In the genomic region with DNA sequence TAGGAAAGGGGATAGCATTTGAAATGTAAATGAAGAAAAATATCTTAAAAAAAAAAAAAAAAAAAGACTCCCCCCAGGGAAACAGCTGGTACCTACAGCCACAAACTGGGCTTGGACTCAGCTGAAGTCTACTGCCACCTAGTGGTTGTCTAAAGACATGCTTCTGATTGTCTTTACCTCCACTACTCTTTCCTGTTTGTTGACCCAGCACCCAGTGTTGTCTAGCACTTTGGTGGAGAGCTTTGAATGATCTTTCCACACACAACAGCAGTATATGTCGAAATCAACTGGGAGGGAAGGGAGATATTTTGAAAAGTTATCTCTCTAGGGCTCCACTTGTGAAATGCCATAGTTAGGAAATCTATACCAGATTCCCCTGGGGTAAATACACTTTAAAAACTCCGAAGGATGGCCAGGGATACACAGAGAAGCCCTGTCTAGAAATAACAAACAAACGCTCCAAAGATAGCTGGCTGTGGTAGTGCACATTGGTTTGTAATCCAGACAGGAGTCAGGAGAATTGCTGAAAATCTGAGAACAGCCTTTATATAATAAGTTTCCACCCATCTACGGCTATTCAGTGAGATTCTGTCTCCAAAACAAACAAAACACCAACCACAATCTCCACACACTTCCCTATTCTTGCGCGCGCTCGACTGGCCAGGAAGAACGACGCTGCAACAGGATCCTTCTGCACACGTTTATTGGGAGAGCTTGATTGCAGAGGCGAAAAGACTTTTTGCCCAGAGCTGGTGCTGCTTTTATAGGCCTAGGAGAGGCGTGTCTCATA, we compare ENCODE assay signal across 14 mouse cellular contexts. TPM values are rescaled to one million over a fixed set of nuclear protein-coding genes. Genes with fewer than 3 reads are reported as not detected.
DNase-seq lines count a peak whose midpoint lies in the region; ATAC-seq and TF ChIP-seq lines count a peak whose summit lies in the region.
"Had no signal": no experiment of that assay in that cellular context is flagged by ENCODE, and none has a peak within 500 bp of the region (broad histone marks: within the 10 kb centered on the region; RNA-seq: fewer than 3 reads in every experiment).

No protein-coding gene starts in this region.

- peak; percentile 65 for TF ChIP-seq CTCF in heart, adult 2 months (IDR thresholded peaks at IDR 0.05)
- TF ChIP-seq CTCF in midbrain, postnatal 0 days (IDR thresholded peaks at IDR 0.05) = peak; percentile 62

- ATAC-seq in midbrain, postnatal 0 days (ENCODE audit: low FRiP score) = no peak
- no peak for ATAC-seq in midbrain, embryonic 13.5 days

- H3K36me3 ChIP-seq in heart, adult 2 months (ENCODE audit: control insufficient read depth, insufficient read depth, low read length) = no peaks in the 10 kb centered on the region
- H3K36me3 ChIP-seq in midbrain, postnatal 0 days (ENCODE audit: insufficient read depth, low read length) = no peaks in the 10 kb centered on the region
- H3K36me3 ChIP-seq in midbrain, embryonic 13.5 days = no peaks in the 10 kb centered on the region
- H3K36me3 ChIP-seq: embryonic facial prominence, embryonic 12.5 days; lung, embryonic 15.5 days; neural tube, embryonic 15.5 days; stomach, embryonic 15.5 days had no signal

- no peaks in the 10 kb centered on the region for H3K79me2 ChIP-seq in heart, adult 2 months (replicated peaks; ENCODE audit: control insufficient read depth, insufficient read depth, low read length)

- intact Hi-C loops in heart, adult 2 months (cut with DNase I) = no loop called here
- intact Hi-C loops in heart, postnatal 14 days (cut with DNase I) = no loop called here

- H3K27me3 ChIP-seq in heart, adult 2 months (ENCODE audit: control insufficient read depth, insufficient read depth, low read length) = no peaks in the 10 kb centered on the region
- no peaks in the 10 kb centered on the region for H3K27me3 ChIP-seq in midbrain, postnatal 0 days (ENCODE audit: insufficient read depth, low read length)
- no peaks in the 10 kb centered on the region for H3K27me3 ChIP-seq in midbrain, embryonic 13.5 days
- H3K27me3 ChIP-seq: embryonic facial prominence, embryonic 12.5 days; lung, embryonic 15.5 days; neural tube, embryonic 15.5 days; stomach, embryonic 15.5 days had no signal

- TF ChIP-seq POLR2A in heart, adult 2 months (IDR thresholded peaks at IDR 0.05; ENCODE audit: insufficient read depth, low read depth, low read length) = no peak

- no peaks in the 10 kb centered on the region for H3K9me3 ChIP-seq in midbrain, postnatal 0 days (ENCODE audit: low read length)
- H3K9me3 ChIP-seq in midbrain, embryonic 13.5 days = no peaks in the 10 kb centered on the region
- H3K9me3 ChIP-seq: embryonic facial prominence, embryonic 12.5 days; lung, embryonic 15.5 days; neural tube, embryonic 15.5 days; stomach, embryonic 15.5 days had no signal

- no peak for DNase-seq in heart, adult 2 months
- DNase-seq in heart, postnatal 14 days = no peak
- peak; percentile 39 for DNase-seq in midbrain, postnatal 0 days (ENCODE audit: low spot score)
- peak; percentile 13 for DNase-seq in brain, adult 2 months (ENCODE audit: low read depth, low spot score)
- DNase-seq in retina, postnatal 1 day = peak; percentile 26
- no peak for DNase-seq in right cerebral cortex, postnatal 14 days
- DNase-seq in urinary bladder, postnatal 10 days (ENCODE audit: low spot score) = no peak

- WGBS in heart, adult 2 months = 51% methylated on average over 12 of the region's 13 CpGs
- 89% methylated on average over 11 of the region's 13 CpGs for WGBS in midbrain, postnatal 0 days
- WGBS in midbrain, embryonic 13.5 days = 93% methylated on average over 12 of the region's 13 CpGs

- no peaks in the 10 kb centered on the region for H3K4me1 ChIP-seq in heart, adult 2 months (ENCODE audit: control insufficient read depth, insufficient read depth, low read length)
- no peaks in the 10 kb centered on the region for H3K4me1 ChIP-seq in midbrain, postnatal 0 days (ENCODE audit: insufficient read depth, low read length)
- no peaks in the 10 kb centered on the region for H3K4me1 ChIP-seq in midbrain, embryonic 13.5 days (replicated peaks)
- H3K4me1 ChIP-seq: embryonic facial prominence, embryonic 12.5 days; lung, embryonic 15.5 days; neural tube, embryonic 15.5 days; stomach, embryonic 15.5 days had no signal

- H3K4me2 ChIP-seq in midbrain, postnatal 0 days (ENCODE audit: low read depth, low read length, poor library complexity, severe bottlenecking) = no peak overlapping the region
- H3K4me2 ChIP-seq in midbrain, embryonic 13.5 days (replicated peaks) = no peak overlapping the region
- H3K4me2 ChIP-seq: embryonic facial prominence, embryonic 12.5 days; heart, embryonic 11.5 days; lung, embryonic 15.5 days; neural tube, embryonic 15.5 days; stomach, embryonic 15.5 days had no signal

- no peak for TF ChIP-seq EP300 in heart, adult 2 months (IDR thresholded peaks at IDR 0.05; ENCODE audit: insufficient read depth, low read depth, low read length)

- H3K27ac ChIP-seq in heart, adult 2 months = no peak overlapping the region
- no peak overlapping the region for H3K27ac ChIP-seq in midbrain, postnatal 0 days (ENCODE audit: low read depth, low read length)
- H3K27ac ChIP-seq in midbrain, embryonic 13.5 days = no peak overlapping the region
- H3K27ac ChIP-seq: embryonic facial prominence, embryonic 12.5 days; lung, embryonic 15.5 days; neural tube, embryonic 15.5 days; stomach, embryonic 15.5 days had no signal

- H3K9ac ChIP-seq in heart, adult 2 months (ENCODE audit: low read depth, low read length) = no peak overlapping the region
- no peak overlapping the region for H3K9ac ChIP-seq in midbrain, postnatal 0 days (replicated peaks; ENCODE audit: low read length, poor library complexity, severe bottlenecking)
- H3K9ac ChIP-seq in midbrain, embryonic 13.5 days (replicated peaks) = no peak overlapping the region
- H3K9ac ChIP-seq: embryonic facial prominence, embryonic 12.5 days; lung, embryonic 15.5 days; neural tube, embryonic 15.5 days; stomach, embryonic 15.5 days had no signal

- no peak overlapping the region for H3K4me3 ChIP-seq in heart, adult 2 months
- no peak overlapping the region for H3K4me3 ChIP-seq in midbrain, postnatal 0 days (ENCODE audit: low read depth, low read length)
- H3K4me3 ChIP-seq in midbrain, embryonic 13.5 days (replicated peaks) = no peak overlapping the region
- H3K4me3 ChIP-seq: embryonic facial prominence, embryonic 12.5 days; lung, embryonic 15.5 days; neural tube, embryonic 15.5 days; stomach, embryonic 15.5 days had no signal

RNA-seq across cellular contexts. Expression of a gene that starts 27.2 kb away (rescaled TPM):
- under 1 TPM in 1 of 2 experiments, not detected in 1; 0.68 TPM for total RNA-seq in heart, adult 2 months (2021)
- 1.0 and 2.6 TPM in 2 replicates for polyA plus RNA-seq in heart, adult 2 months (2012; rRNA removed)
- total RNA-seq in heart, postnatal 14 days (2021) = not detected
- total RNA-seq in midbrain, postnatal 0 days (2014; rRNA removed) = not detected in 2 replicates
- 0.38 TPM in 1 of 2 replicates, not detected in the other for polyA plus RNA-seq in midbrain, postnatal 0 days (2015; fragmentation: Nextera tagmentation; extraction: Ambion mirVana)
- not detected in 2 replicates for polyA plus RNA-seq in midbrain, embryonic 13.5 days (2015; fragmentation: Nextera tagmentation; extraction: Ambion mirVana)
- total RNA-seq: layer of hippocampus, adult 18-20 months had no signal
- polyA plus RNA-seq: heart, embryonic 11.5 days had no signal

RNA-seq across cellular contexts. Expression of a gene that starts 48.8 kb away (rescaled TPM):
- 1 to 10 TPM; 3.3 to 4.6 TPM for total RNA-seq in heart, adult 2 months (2021)
- polyA plus RNA-seq in heart, adult 2 months (2012; rRNA removed) = 4.1 and 4.6 TPM in 2 replicates
- total RNA-seq in heart, postnatal 14 days (2021) = 1 to 10 TPM; 5.6 to 6.5 TPM
- 14.5 and 15.4 TPM in 2 replicates for total RNA-seq in midbrain, postnatal 0 days (2014; rRNA removed)
- 16.1 and 17.2 TPM in 2 replicates for polyA plus RNA-seq in midbrain, postnatal 0 days (2015; fragmentation: Nextera tagmentation; extraction: Ambion mirVana)
- polyA plus RNA-seq in midbrain, embryonic 13.5 days (2015; fragmentation: Nextera tagmentation; extraction: Ambion mirVana) = 12.3 and 12.4 TPM in 2 replicates

Comparison
In these comparisons a context has a peak if more than half of its experiments do, and no peak if none do; other contexts are left out.
1. DNase-seq: peak in midbrain, postnatal 0 days (single experiment), brain, adult 2 months (single experiment) and retina, postnatal 1 day (single experiment); none in heart, adult 2 months (0 of 2), heart, postnatal 14 days (0 of 2), right cerebral cortex, postnatal 14 days (single experiment) and urinary bladder, postnatal 10 days (single experiment).